Mouse (Mus musculus) CH12.LX (cell line): ENCODE measurements at regions not wholly inside any gene's neighbourhood (a gene's known extent, or its start where the extent isn't known, plus 50 kb on each side); places are given as distances from the start of the nearest gene placed in this dataset.

Source experiments
- DNase-seq: peaks from one replicate; pipeline ENCODE4 v3.0.0-alpha.2; 2013; ENCODE audit errors: extremely low read depth
- H3K27ac ChIP-seq: 2 replicates; pipeline ENCODE4 v1.5.1; 2012; ENCODE audit warnings: low read depth, mild to moderate bottlenecking, control low read depth, moderate library complexity; ENCODE audit not compliant: insufficient read depth
- H3K27me3 ChIP-seq: replicated peaks from 2 replicates; pipeline ENCODE3; 2012; ENCODE audit warnings: inconsistent platforms
- H3K36me3 ChIP-seq, 2 experiments: replicated peaks in 1 of 2; 2 replicates each; pipeline versions ENCODE3 to v1.6.1; 2012; ENCODE audit warnings: inconsistent platforms in 1 of 2, low read length in 1 of 2, mild to moderate bottlenecking in 1 of 2, mixed read lengths in 1 of 2, moderate library complexity in 1 of 2; ENCODE audit not compliant: control insufficient read depth in 1 of 2, insufficient read depth in 1 of 2
- H3K4me1 ChIP-seq, 2 experiments: 2 replicates each; pipeline ENCODE4 v1.6.1; 2012; ENCODE audit warnings: inconsistent platforms in 1 of 2, moderate library complexity in 1 of 2; ENCODE audit not compliant: insufficient read depth in 2 of 2, control insufficient read depth in 1 of 2
- H3K4me2 ChIP-seq: 2 replicates; pipeline ENCODE4 v1.6.1; 2012; ENCODE audit warnings: low read depth, mild to moderate bottlenecking, control low read depth; ENCODE audit not compliant: poor library complexity, insufficient read depth, severe bottlenecking
- H3K4me3 ChIP-seq, 3 experiments: fragments of 150-350 bp in 1 of 3; sonication (generic) in 1 of 3; replicated peaks in 1 of 3; 2 replicates each; pipeline versions ENCODE3 to v1.5.1; 2011 to 2012; ENCODE audit warnings: low read depth in 2 of 3, low read length in 2 of 3, mild to moderate bottlenecking in 2 of 3, moderate library complexity in 2 of 3, control low read depth in 1 of 3, improper control_type of control experiment in 1 of 3, inconsistent platforms in 1 of 3, mixed read lengths in 1 of 3; ENCODE audit not compliant: poor library complexity in 1 of 3
- H3K79me2 ChIP-seq: replicated peaks from 2 replicates; pipeline ENCODE4 v1.6.1; 2012; ENCODE audit warnings: mild to moderate bottlenecking, moderate library complexity; ENCODE audit not compliant: control insufficient read depth, poor library complexity, insufficient read depth, severe bottlenecking; ENCODE audit errors: extremely low read depth
- H3K9ac ChIP-seq: 2 replicates; pipeline ENCODE4 v1.6.1; 2012; ENCODE audit warnings: low read depth, mild to moderate bottlenecking, control low read depth, moderate library complexity; ENCODE audit not compliant: insufficient read depth
- H3K9me3 ChIP-seq: replicated peaks from 2 replicates; pipeline ENCODE3; 2012; ENCODE audit warnings: low read length, inconsistent platforms, mixed read lengths
- BHLHE40 ChIP-seq: IDR thresholded peaks from 2 replicates; pipeline ENCODE4 v1.6.1; 2011; ENCODE audit warnings: mild to moderate bottlenecking, low read depth, low read length, improper control_type of control experiment
- CHD1 ChIP-seq: IDR thresholded peaks from 2 replicates; pipeline ENCODE4 v1.6.1; 2012; ENCODE audit warnings: low read depth, low read length, improper control_type of control experiment, inconsistent platforms
- E2F4 ChIP-seq: IDR thresholded peaks from 2 replicates; pipeline ENCODE4 v1.6.1; 2011; ENCODE audit warnings: low read depth, low read length, improper control_type of control experiment; ENCODE audit not compliant: insufficient replicate concordance
- GABPA ChIP-seq: IDR thresholded peaks from 2 replicates; pipeline ENCODE4 v1.6.1; 2012; ENCODE audit warnings: low read depth, low read length, improper control_type of control experiment, inconsistent platforms; ENCODE audit not compliant: insufficient replicate concordance
- JUN ChIP-seq: IDR thresholded peaks from 2 replicates; pipeline ENCODE4 v1.6.1; 2011; ENCODE audit warnings: low read depth, mild to moderate bottlenecking, low read length, improper control_type of control experiment, moderate library complexity; ENCODE audit not compliant: insufficient read depth
- MAFK ChIP-seq: IDR thresholded peaks from 2 replicates; pipeline ENCODE4 v1.6.1; 2011; ENCODE audit warnings: low read length, improper control_type of control experiment; ENCODE audit not compliant: insufficient replicate concordance
- MAX ChIP-seq: IDR thresholded peaks from 2 replicates; pipeline ENCODE4 v1.6.1; 2011; ENCODE audit warnings: low read length, improper control_type of control experiment
- MAZ ChIP-seq: IDR thresholded peaks from 2 replicates; pipeline ENCODE4 v1.6.1; 2012; ENCODE audit warnings: low read depth, mild to moderate bottlenecking, inconsistent platforms, low read length, improper control_type of control experiment, moderate library complexity
- MEF2A ChIP-seq: IDR thresholded peaks from 2 replicates; pipeline ENCODE4 v1.6.1; 2014; ENCODE audit warnings: low read depth, mild to moderate bottlenecking, inconsistent platforms, low read length, improper control_type of control experiment, borderline replicate concordance
- MYC ChIP-seq: IDR thresholded peaks from 2 replicates; pipeline ENCODE4 v1.6.1; 2011; ENCODE audit warnings: low read depth, mild to moderate bottlenecking, improper control_type of control experiment, low read length
- NRF1 ChIP-seq: IDR thresholded peaks from 2 replicates; pipeline ENCODE4 v1.6.1; 2014; ENCODE audit warnings: low read depth, mild to moderate bottlenecking, inconsistent platforms, low read length, improper control_type of control experiment, moderate library complexity
- PAX5 ChIP-seq: IDR thresholded peaks from 2 replicates; pipeline ENCODE4 v1.6.1; 2012; ENCODE audit warnings: low read length, inconsistent platforms, mixed read lengths
- RAD21 ChIP-seq: IDR thresholded peaks from 2 replicates; pipeline ENCODE4 v1.6.1; 2011; ENCODE audit warnings: low read depth, mild to moderate bottlenecking, low read length, improper control_type of control experiment, moderate library complexity
- RCOR1 ChIP-seq: conservative IDR thresholded peaks from 2 replicates; pipeline ENCODE4 v1.6.1; 2012; ENCODE audit warnings: low read depth, mild to moderate bottlenecking, inconsistent platforms, low read length, improper control_type of control experiment
- SIN3A ChIP-seq: IDR thresholded peaks from 2 replicates; pipeline ENCODE4 v1.6.1; 2012; ENCODE audit warnings: low read length, improper control_type of control experiment, inconsistent platforms
- SMC3 ChIP-seq: IDR thresholded peaks from 2 replicates; pipeline ENCODE4 v1.6.1; 2011; ENCODE audit warnings: low read depth, low read length, improper control_type of control experiment
- TBP ChIP-seq: conservative IDR thresholded peaks from 2 replicates; pipeline ENCODE4 v1.6.1; 2011; ENCODE audit warnings: low read depth, low read length, improper control_type of control experiment
- UBTF ChIP-seq: IDR thresholded peaks from 2 replicates; pipeline ENCODE4 v1.6.1; 2012; ENCODE audit warnings: low read depth, mild to moderate bottlenecking, inconsistent platforms, low read length, improper control_type of control experiment, moderate library complexity
- ZC3H11A ChIP-seq: IDR thresholded peaks from 2 replicates; pipeline ENCODE4 v1.6.1; 2012; ENCODE audit warnings: low read depth, mild to moderate bottlenecking, inconsistent platforms, low read length, improper control_type of control experiment
- ZMIZ1 ChIP-seq: IDR thresholded peaks from 2 replicates; pipeline ENCODE4 v1.6.1; 2012; ENCODE audit warnings: low read depth, mild to moderate bottlenecking, inconsistent platforms, low read length, improper control_type of control experiment
- ZNF384 ChIP-seq: IDR thresholded peaks from 2 replicates; pipeline ENCODE4 v1.6.1; 2012; ENCODE audit warnings: low read depth, low read length, improper control_type of control experiment, inconsistent platforms
- dilution Hi-C: fragments of 300-500 bp; cut with MboI; formaldehyde crosslinking; loops from 2 replicates; pipeline ENCODE4 v1.14.3; 2020; ENCODE audit warnings: low sequenced_read_pairs; ENCODE audit not compliant: extremely low pct_unique_long_range_greater_than_20kb, extremely low pct_ligation_motif_present
- in situ Hi-C: fragments of 300-500 bp; cut with MboI; formaldehyde crosslinking; loops from 3 replicates; pipeline ENCODE4 v1.14.3; 2019; ENCODE audit warnings: low sequenced_read_pairs, low pct_ligation_motif_present, low pct_unique_long_range_greater_than_20kb, mixed read lengths

DNA sequence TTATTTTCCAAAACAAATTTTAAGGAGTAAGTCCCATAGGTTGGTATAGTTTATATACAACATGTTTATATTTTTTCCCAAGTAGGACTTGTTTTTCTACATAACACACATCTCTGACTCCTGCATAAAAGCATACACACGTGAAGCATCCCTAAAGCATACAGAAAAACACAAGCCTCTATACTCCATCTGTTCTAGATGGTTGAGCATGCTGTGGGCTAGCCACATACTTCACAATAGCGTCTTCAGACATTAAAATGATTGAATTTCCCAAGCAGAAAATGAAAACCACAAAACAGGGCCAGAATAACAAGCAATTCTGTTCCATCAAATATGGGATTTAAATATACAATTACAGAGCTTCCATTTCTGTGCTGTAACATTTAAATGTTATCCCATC, 159.3 kb downstream of the B3glct start:
- Histone ChIP-seq H3K27ac (no peak overlapping the region), H3K4me2 (no peak overlapping the region), H3K27me3 (no peaks in the 10 kb centered on the region), H3K79me2 (no peaks in the 10 kb centered on the region), H3K36me3 (no peaks in the 10 kb centered on the region), H3K4me1 (no peaks in the 10 kb centered on the region), H3K9ac (no peak overlapping the region), H3K9me3 (peaks cover 62% of the 10 kb centered on the region), H3K4me3 (no peak overlapping the region)
- in situ Hi-C loops, result no loop called here
- no peak for DNase-seq
- dilution Hi-C loops, result no loop called here
- TF ChIP-seq MYC (no peak), SIN3A (no peak), MAFK (no peak), MAX (no peak), NRF1 (no peak), E2F4 (no peak), RCOR1 (no peak), MAZ (no peak), PAX5 (no peak), GABPA (no peak), TBP (no peak), ZMIZ1 (no peak), BHLHE40 (no peak), SMC3 (no peak), RAD21 (no peak), CHD1 (no peak), JUN (no peak), ZNF384 (no peak), UBTF (no peak)

- H3K36me3 ChIP-seq, result no peaks in the 10 kb centered on the region
- in situ Hi-C loops (no loop called here), dilution Hi-C loops (no loop called here)
- no peak overlapping the region for H3K4me2 ChIP-seq
- H3K27ac ChIP-seq, result no peak overlapping the region
- TF ChIP-seq MAFK (no peak), ZC3H11A (no peak), RAD21 (no peak), MEF2A (no peak)
- no peaks in the 10 kb centered on the region for H3K27me3 ChIP-seq
- H3K79me2 ChIP-seq, result no peaks in the 10 kb centered on the region
- no peaks in the 10 kb centered on the region for H3K4me1 ChIP-seq
- H3K9me3 ChIP-seq, result peaks cover 71% of the 10 kb centered on the region
- no peak for DNase-seq
- H3K4me3 ChIP-seq, result no peak overlapping the region
- H3K9ac ChIP-seq, result no peak overlapping the region
These were observed 164.5 kb downstream of the B3glct start for GRCm38 (mm10) chr5:149842491-149842890.
